22 mouse cellular contexts compared by ENCODE assay signal in the genomic region with DNA sequence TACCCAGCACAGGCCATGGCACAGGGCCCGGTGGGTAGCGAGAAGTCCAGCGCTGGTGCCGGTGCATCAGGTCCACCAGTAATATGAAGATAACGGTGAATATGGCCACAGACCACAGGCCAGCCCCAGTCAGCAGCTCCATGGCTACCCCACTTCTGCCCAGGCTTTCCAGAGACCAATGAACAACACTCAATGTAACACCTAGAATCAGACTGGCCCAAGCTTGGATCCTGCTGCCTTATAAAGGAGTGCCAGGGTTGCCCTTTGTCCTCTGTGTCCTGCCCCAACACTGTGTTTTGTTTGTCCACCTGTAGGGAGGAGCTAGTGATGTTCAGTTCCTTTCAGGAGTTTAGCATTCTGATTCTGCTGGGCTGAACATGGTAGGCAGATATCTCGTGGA. TPM values are rescaled to one million over a fixed set of nuclear protein-coding genes. Genes with fewer than 3 reads are reported as not detected.
"Had no signal": no experiment of that assay in that cellular context is flagged by ENCODE, and none has a peak within 500 bp of the region (broad histone marks: within the 10 kb centered on the region; RNA-seq: fewer than 3 reads in every experiment).

A gene (minus strand): TSS at position 215 of the 400 bp plus-strand sequence.

- H3K9ac ChIP-seq: kidney, embryonic 15.5 days; limb, embryonic 15.5 days; lung, embryonic 15.5 days; midbrain, embryonic 15.5 days; neural tube, embryonic 12.5 days had no signal

- H3K36me3 ChIP-seq: kidney, embryonic 15.5 days; limb, embryonic 15.5 days; lung, embryonic 15.5 days; midbrain, embryonic 15.5 days; neural tube, embryonic 12.5 days had no signal

- H3K27ac ChIP-seq: kidney, embryonic 15.5 days; limb, embryonic 15.5 days; lung, embryonic 15.5 days; macrophage; midbrain, embryonic 15.5 days; neural tube, embryonic 12.5 days had no signal

- ATAC-seq: midbrain, embryonic 15.5 days had no signal

- DNase-seq: kidney, adult 18-20 months; kidney, postnatal 14 days; lung, postnatal 14 days; right cerebral cortex, postnatal 4 days; spleen, adult 18-20 months; thymus, adult 2 months; thymus, postnatal 36 days had no signal

- H3K4me3 ChIP-seq: kidney, embryonic 15.5 days; limb, embryonic 15.5 days; lung, embryonic 15.5 days; megakaryocyte, embryonic 14.5 days; midbrain, embryonic 15.5 days; neural tube, embryonic 12.5 days had no signal

- H3K4me1 ChIP-seq: kidney, embryonic 15.5 days; limb, embryonic 15.5 days; lung, embryonic 15.5 days; megakaryocyte, embryonic 14.5 days; midbrain, embryonic 15.5 days; neural tube, embryonic 12.5 days had no signal

- H3K9me3 ChIP-seq: kidney, embryonic 15.5 days; limb, embryonic 15.5 days; lung, embryonic 15.5 days; megakaryocyte, embryonic 14.5 days; midbrain, embryonic 15.5 days; neural tube, embryonic 12.5 days had no signal

- H3K27me3 ChIP-seq: kidney, embryonic 15.5 days; limb, embryonic 15.5 days; lung, embryonic 15.5 days; midbrain, embryonic 15.5 days; neural tube, embryonic 12.5 days had no signal

- H3K4me2 ChIP-seq: kidney, embryonic 15.5 days; limb, embryonic 15.5 days; lung, embryonic 15.5 days; midbrain, embryonic 11.5 days; midbrain, embryonic 15.5 days; neural tube, embryonic 12.5 days had no signal

RNA-seq across cellular contexts. Expression of the gene that starts here (rescaled TPM):
- total RNA-seq: layer of hippocampus, postnatal 14 days; left cerebral cortex, postnatal 14 days; monocyte, adult 5-6 weeks; neutrophil, adult 5-6 weeks had no signal
- polyA plus RNA-seq: limb, embryonic 11.5 days; limb, embryonic 15.5 days; lung, embryonic 15.5 days; macrophage; midbrain, embryonic 11.5 days; midbrain, embryonic 15.5 days; neural tube, embryonic 12.5 days; stomach, embryonic 14.5 days; testis, adult 2 months had no signal
